Mouse (Mus musculus) midbrain, embryonic 16.5 days (tissue): ENCODE results near the gene Gm11099. TPM values are rescaled to one million over a fixed set of nuclear protein-coding genes. Genes with fewer than 3 reads are reported as not detected.
A peak's percentile ranks its signal among the peaks of the same experiment; 100 is the strongest.

Source experiments
- ATAC-seq: fragments of 200-750 bp; cut with Nextera tagmentation; 2 replicates; pipeline ENCODE4 v1.8.0; 2017; ENCODE audit warnings: moderate TSS enrichment
- H3K27ac ChIP-seq: fragments of 300-500 bp; sonication (generic); 2 replicates; pipeline ENCODE4 v1.5.1; 2014; ENCODE audit warnings: mild to moderate bottlenecking, low read length, mixed read lengths
- H3K27me3 ChIP-seq: fragments of 300-500 bp; sonication (generic); 2 replicates; pipeline ENCODE4 v1.6.1; 2014; ENCODE audit warnings: low read depth, low read length, mixed read lengths; ENCODE audit not compliant: control insufficient read depth, insufficient read depth
- H3K36me3 ChIP-seq: fragments of 300-500 bp; sonication (generic); 2 replicates; pipeline ENCODE4 v1.6.1; 2014; ENCODE audit warnings: mild to moderate bottlenecking, low read length, moderate library complexity, mixed read lengths; ENCODE audit not compliant: control insufficient read depth, insufficient read depth
- H3K4me1 ChIP-seq: fragments of 300-500 bp; sonication (generic); 2 replicates; pipeline ENCODE4 v1.6.1; 2014; ENCODE audit warnings: mild to moderate bottlenecking, low read length, mixed read lengths; ENCODE audit not compliant: control insufficient read depth, insufficient read depth
- H3K4me2 ChIP-seq: fragments of 300-500 bp; sonication (generic); 2 replicates; pipeline ENCODE4 v1.6.1; 2014; ENCODE audit warnings: mild to moderate bottlenecking, low read length, mixed read lengths
- H3K4me3 ChIP-seq: fragments of 300-500 bp; sonication (generic); 2 replicates; pipeline ENCODE4 v1.5.1; 2014; ENCODE audit warnings: low read depth, mild to moderate bottlenecking, low read length, moderate library complexity, mixed read lengths
- H3K9ac ChIP-seq: fragments of 300-500 bp; sonication (generic); 2 replicates; pipeline ENCODE4 v1.6.1; 2014; ENCODE audit warnings: low read depth, low read length, mixed read lengths
- H3K9me3 ChIP-seq: fragments of 300-500 bp; sonication (generic); replicated peaks from 2 replicates; pipeline ENCODE4 v1.6.1; 2014; ENCODE audit warnings: mild to moderate bottlenecking, low read length, mixed read lengths; ENCODE audit not compliant: control insufficient read depth, poor library complexity, severe bottlenecking
- WGBS: fragments of 180-500 bp; shearing (Covaris S2); extraction: QIAGEN DNeasy Blood & Tissue Kit; methylation state at CpG from one replicate; pipeline ENCODE4 v1.1.7; 2014; 5-methylcytosine and 5-hydroxymethylcytosine counted together
- polyA plus RNA-seq: library from polyadenylated mRNA; unstranded; fragments of >200 nt; fragmentation: Nextera tagmentation; extraction: Ambion mirVana; gene quantifications from 2 replicates; pipeline ENCODE4 v1.2.1, GENCODE M21; 2015

Gene Gm11099
- polyA plus RNA-seq, 1 experiment from 2014 or later: not detected

DNA sequence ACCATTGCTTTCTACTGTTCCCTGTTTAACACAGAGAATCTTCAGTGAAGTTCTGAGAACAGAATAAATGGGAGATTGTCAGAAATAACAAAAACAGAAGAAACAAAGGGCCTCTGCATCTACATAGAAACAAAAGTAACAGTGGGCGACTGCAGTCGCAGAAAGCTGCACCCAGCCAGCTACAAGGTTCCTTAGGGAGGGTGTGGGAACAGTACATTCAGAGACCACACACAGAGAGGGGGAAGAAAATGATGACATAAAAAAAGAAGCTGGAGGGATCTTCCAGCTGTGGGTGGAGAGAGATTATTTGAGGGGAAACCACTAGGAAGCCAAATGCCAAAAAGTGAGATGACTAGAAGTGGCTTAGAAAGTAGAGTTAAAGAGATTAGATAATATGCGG is 20.6 kb downstream of the Gm11099 start:
- ATAC-seq: no peak
- no peak overlapping the region for H3K27ac ChIP-seq
- H3K4me2 ChIP-seq: no peak overlapping the region
- 33% methylated on average over 3 of the region's 3 CpGs for WGBS
- no peaks in the 10 kb centered on the region for H3K27me3 ChIP-seq
- no peak overlapping the region for H3K4me3 ChIP-seq
- no peaks in the 10 kb centered on the region for H3K9me3 ChIP-seq
- no peaks in the 10 kb centered on the region for H3K36me3 ChIP-seq
- H3K4me1 ChIP-seq: no peaks in the 10 kb centered on the region
- H3K9ac ChIP-seq: no peak overlapping the region

DNA sequence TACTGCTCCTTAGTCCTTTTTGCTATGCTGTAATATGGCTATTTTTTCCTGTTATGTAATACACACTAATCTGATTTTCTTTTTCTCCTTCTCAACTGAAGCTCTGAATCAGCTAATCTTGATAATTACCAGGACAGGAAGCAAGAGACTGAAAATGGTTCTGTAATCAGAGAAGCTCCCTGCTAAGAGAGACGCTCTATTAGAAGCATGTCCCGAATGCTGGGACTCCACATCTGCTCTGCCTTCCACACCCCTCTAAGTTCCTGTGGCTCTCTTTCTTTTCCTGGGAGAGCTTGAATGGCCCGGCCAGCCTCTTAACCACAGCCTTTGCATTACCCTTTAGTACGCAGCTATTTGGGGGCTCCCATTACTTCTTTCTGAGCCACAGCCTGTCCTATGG is 45.8 kb downstream of the Gm11099 start:
- 57% methylated on average over 4 of the region's 4 CpGs for WGBS
- Histone ChIP-seq H3K9me3 (no peaks in the 10 kb centered on the region), H3K9ac (no peak overlapping the region)

DNA sequence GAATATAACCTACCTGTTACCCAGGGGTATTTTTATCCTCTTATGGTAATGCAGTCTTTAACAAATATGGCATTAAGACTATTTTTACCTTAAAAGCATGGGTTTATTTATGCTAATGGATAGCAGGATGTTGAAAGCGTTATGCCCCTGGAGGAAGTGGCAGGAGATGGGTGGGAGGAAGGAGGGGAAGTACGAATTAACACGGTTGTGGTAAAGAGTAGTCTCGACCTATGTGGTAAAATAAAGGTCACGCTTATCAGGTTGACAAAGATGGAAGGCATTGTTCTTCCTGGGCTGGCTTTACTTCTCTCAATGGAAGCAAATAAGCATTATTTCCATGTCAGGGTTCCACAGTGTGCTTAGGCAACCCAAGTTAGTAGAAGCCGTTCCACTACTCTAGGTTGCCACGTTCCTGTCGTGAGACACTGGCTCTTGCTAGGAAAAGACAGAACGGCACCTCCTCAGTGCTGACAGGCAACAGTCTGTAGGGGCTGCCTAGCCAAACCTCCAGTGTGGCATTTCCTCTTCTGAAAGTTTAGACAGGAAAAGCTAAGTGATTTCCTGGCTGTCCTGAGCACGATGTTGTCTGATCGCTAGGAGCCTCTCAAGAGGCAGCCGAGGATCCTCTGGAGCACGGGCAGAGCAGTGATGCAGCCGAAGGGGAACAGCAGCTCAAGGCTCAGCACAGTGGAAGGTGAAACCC is 47.7 kb downstream of the Gm11099 start:
- Histone ChIP-seq H3K9me3 (no peaks in the 10 kb centered on the region), H3K9ac (no peak overlapping the region), H3K36me3 (no peaks in the 10 kb centered on the region), H3K27me3 (no peaks in the 10 kb centered on the region), H3K4me2 (peak overlapping the region; percentile 12; the same call in 1 of the 2 replicates), H3K4me3 (no peak overlapping the region), H3K4me1 (no peaks in the 10 kb centered on the region), H3K27ac (no peak overlapping the region)
- ATAC-seq: no peak
- WGBS: 33% methylated on average over 14 of the region's 14 CpGs

More for the DNA sequence above, 45.8 kb downstream of the Gm11099 start:
- no peaks in the 10 kb centered on the region for H3K4me1 ChIP-seq
- H3K27ac ChIP-seq: no peak overlapping the region
- H3K36me3 ChIP-seq: no peaks in the 10 kb centered on the region
- H3K4me3 ChIP-seq: no peak overlapping the region
- H3K4me2 ChIP-seq: no peak overlapping the region
- no peak for ATAC-seq
- H3K27me3 ChIP-seq: no peaks in the 10 kb centered on the region

DNA sequence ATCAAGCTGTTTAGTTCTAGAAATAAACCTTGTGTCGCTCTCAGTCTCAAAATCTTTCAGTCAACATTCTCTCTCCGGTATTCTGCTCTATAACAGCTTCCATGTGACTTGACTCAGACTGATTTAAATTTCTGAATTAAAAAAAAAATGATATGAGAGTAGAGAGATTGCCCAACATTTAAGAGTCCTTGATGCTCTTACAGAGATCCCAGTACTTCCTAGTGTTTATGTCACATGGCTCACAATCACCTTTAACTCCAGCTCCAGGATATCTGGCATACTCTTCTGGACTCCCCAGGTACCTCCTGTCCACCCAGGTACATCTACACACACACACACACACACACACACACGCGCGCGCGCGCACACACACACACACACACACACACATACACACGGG is 53.1 kb downstream of the Gm11099 start:
- no peaks in the 10 kb centered on the region for H3K9me3 ChIP-seq
- H3K4me2 ChIP-seq: no peak overlapping the region
- no peaks in the 10 kb centered on the region for H3K27me3 ChIP-seq
- no peaks in the 10 kb centered on the region for H3K4me1 ChIP-seq
- WGBS: 88% methylated on average over 5 of the region's 9 CpGs
- H3K4me3 ChIP-seq: no peak overlapping the region
- no peak overlapping the region for H3K27ac ChIP-seq
- ATAC-seq: no peak
- H3K36me3 ChIP-seq: no peaks in the 10 kb centered on the region
- no peak overlapping the region for H3K9ac ChIP-seq

DNA sequence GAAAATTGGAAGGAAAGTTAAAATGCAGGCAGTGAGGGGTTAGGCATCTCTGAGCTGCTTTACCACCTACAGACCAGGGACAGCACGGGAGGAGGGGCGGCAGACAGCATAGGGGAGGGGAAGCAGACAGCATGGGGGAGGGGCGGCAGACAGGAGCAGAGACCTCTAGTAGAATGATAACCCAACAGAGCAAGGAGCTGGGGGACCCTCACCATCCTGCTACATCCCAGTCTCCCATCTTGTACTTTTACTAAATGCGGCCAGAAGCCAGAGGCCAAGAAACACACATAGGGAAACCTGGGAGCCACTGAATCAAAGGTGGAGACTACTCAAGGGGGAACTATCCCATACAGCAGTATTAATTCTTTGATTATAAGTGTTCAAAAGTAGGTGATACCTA is 59.1 kb downstream of the Gm11099 start:
- WGBS: 30% methylated on average over 4 of the region's 4 CpGs
- no peak for ATAC-seq

DNA sequence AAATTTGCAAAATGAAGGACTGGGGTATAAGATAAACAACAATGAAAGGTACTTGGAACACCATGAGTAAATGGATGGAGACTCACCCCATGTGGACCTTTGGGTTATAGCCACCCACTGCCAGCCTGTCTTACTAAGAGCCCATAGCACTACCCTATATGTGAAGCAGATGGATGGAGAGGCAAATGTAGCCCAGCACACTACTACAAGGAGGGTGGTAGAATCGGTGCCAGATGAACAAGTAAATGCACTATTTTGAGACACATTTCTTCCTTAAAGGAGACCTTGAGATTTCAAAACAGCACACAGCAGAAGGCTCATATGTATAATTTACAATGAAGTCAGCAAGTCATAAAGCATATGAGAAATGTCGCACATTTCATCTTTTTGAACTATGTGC is 66.3 kb downstream of the Gm11099 start:
- Histone ChIP-seq H3K4me1 (no peaks in the 10 kb centered on the region), H3K27me3 (no peaks in the 10 kb centered on the region), H3K27ac (no peak overlapping the region), H3K9ac (no peak overlapping the region), H3K36me3 (no peaks in the 10 kb centered on the region), H3K4me3 (no peak overlapping the region), H3K4me2 (no peak overlapping the region), H3K9me3 (no peaks in the 10 kb centered on the region)
- 94% methylated on average over 2 of the region's 2 CpGs for WGBS
- ATAC-seq: no peak

More for the DNA sequence above, 59.1 kb downstream of the Gm11099 start:
- Histone ChIP-seq H3K4me1 (no peaks in the 10 kb centered on the region), H3K9me3 (no peaks in the 10 kb centered on the region), H3K9ac (no peak overlapping the region), H3K4me3 (no peak overlapping the region), H3K4me2 (no peak overlapping the region), H3K27ac (no peak overlapping the region), H3K36me3 (no peaks in the 10 kb centered on the region), H3K27me3 (no peaks in the 10 kb centered on the region)

DNA sequence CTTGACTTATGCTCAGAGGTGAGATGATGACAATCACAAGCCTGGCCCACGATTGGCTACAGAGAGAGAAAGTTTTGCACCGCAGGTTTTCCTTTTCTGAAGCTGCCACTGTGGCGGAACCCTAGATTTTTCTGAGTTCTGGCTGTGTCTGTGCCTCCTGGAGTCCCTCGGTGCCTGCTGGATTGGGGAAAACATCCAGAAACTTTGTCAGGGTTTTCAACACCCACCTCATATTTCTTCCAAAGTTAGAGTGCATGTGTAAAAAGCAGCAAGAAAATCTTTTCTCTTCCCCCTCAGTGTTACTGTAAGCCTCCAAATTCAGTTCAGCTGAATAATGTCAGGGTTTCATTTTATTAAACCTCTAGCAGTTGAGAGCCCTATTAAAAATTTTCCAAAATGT is 82.1 kb downstream of the Gm11099 start:
- H3K4me2 ChIP-seq: no peak overlapping the region
- H3K27ac ChIP-seq: no peak overlapping the region
- no peak overlapping the region for H3K9ac ChIP-seq
- H3K4me3 ChIP-seq: no peak overlapping the region
- WGBS: 82% methylated on average over 4 of the region's 4 CpGs
- H3K4me1 ChIP-seq: no peaks in the 10 kb centered on the region
- H3K9me3 ChIP-seq: no peaks in the 10 kb centered on the region
- H3K27me3 ChIP-seq: no peaks in the 10 kb centered on the region
- ATAC-seq: no peak
- H3K36me3 ChIP-seq: no peaks in the 10 kb centered on the region

DNA sequence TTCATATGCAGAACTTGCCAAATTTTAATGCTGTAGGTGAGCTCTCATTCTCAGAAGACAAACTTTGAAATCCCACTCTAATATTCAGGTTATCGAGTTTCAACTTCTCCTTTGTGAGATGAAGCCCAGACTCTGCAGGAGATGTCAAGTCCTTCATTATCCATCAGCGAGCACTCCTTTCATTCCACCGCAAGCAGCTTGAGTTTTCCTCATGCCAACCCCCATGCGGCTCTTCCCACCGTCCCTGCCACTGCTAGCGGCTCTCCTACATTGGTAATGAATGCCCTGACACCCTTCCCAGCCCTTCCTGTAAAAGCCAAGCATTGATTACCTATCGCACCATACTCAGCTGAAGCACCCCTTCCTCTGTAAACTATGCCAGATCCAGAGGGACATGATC is 89.6 kb downstream of the Gm11099 start:
- Histone ChIP-seq H3K4me3 (no peak overlapping the region), H3K36me3 (no peaks in the 10 kb centered on the region), H3K27ac (no peak overlapping the region), H3K9ac (no peak overlapping the region), H3K4me2 (no peak overlapping the region), H3K9me3 (no peaks in the 10 kb centered on the region), H3K27me3 (no peaks in the 10 kb centered on the region), H3K4me1 (no peaks in the 10 kb centered on the region)
- ATAC-seq: no peak
- WGBS: 66% methylated on average over 7 of the region's 7 CpGs

DNA sequence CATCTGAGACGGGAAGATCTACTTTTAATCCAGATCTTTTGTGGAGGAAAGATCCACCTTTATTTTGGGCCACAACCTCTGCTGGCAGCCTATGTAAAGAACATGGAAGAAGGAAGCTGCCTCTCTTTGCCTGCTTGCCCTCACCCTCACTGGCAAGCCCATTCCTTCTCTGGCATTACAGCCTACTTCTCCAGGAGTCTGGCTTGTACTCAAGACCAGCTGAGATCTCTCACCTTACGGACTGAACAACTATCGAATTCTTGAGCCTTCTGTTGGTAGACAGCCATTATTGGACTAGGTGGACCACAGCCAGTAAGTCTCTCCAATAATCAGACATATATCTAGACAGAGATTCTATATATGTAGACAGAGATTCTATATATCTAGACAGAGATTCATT is 92.9 kb downstream of the Gm11099 start:
- no peak for ATAC-seq
- H3K4me2 ChIP-seq: no peak overlapping the region
- no peaks in the 10 kb centered on the region for H3K27me3 ChIP-seq
- H3K9me3 ChIP-seq: peaks cover 4% of the 10 kb centered on the region; the same call in 1 of the 2 replicates
- no peak overlapping the region for H3K4me3 ChIP-seq
- no peaks in the 10 kb centered on the region for H3K36me3 ChIP-seq
- H3K4me1 ChIP-seq: no peaks in the 10 kb centered on the region
- no peak overlapping the region for H3K9ac ChIP-seq
- no peak overlapping the region for H3K27ac ChIP-seq
- WGBS: 89% methylated on average over 3 of the region's 3 CpGs
